Mouse (Mus musculus) embryonic facial prominence, embryonic 15.5 days (tissue): ENCODE data around the gene Ptpa. TPM values are rescaled to one million over a fixed set of nuclear protein-coding genes. Genes with fewer than 3 reads are reported as not detected.

Experiments used
- ATAC-seq: fragments of 200-750 bp; cut with Nextera tagmentation; 2 replicates; pipeline ENCODE4 v1.8.0; 2017; ENCODE audit warnings: low read depth, moderate TSS enrichment; ENCODE audit not compliant: insufficient number of reproducible peaks, low FRiP score, low TSS enrichment
- H3K27ac ChIP-seq: fragments of 300-500 bp; sonication (generic); replicated peaks from 2 replicates; pipeline ENCODE4 v1.5.1; 2015; ENCODE audit warnings: mild to moderate bottlenecking, inconsistent platforms
- H3K27me3 ChIP-seq: fragments of 300-500 bp; sonication (generic); 2 replicates; pipeline ENCODE4 v1.6.1; 2015; ENCODE audit warnings: inconsistent platforms
- H3K36me3 ChIP-seq: fragments of 300-500 bp; sonication (generic); 2 replicates; pipeline ENCODE4 v1.6.1; 2015; ENCODE audit warnings: mild to moderate bottlenecking, inconsistent platforms
- H3K4me1 ChIP-seq: fragments of 300-500 bp; sonication (generic); 2 replicates; pipeline ENCODE4 v1.6.1; 2015; ENCODE audit warnings: inconsistent platforms
- H3K4me2 ChIP-seq: fragments of 300-500 bp; sonication (generic); replicated peaks from 2 replicates; pipeline ENCODE4 v1.6.1; 2015; ENCODE audit warnings: mild to moderate bottlenecking, inconsistent platforms
- H3K4me3 ChIP-seq: fragments of 300-500 bp; sonication (generic); replicated peaks from 2 replicates; pipeline ENCODE4 v1.5.1; 2015; ENCODE audit warnings: mild to moderate bottlenecking, inconsistent platforms
- H3K9ac ChIP-seq: fragments of 300-500 bp; sonication (generic); 2 replicates; pipeline ENCODE4 v1.6.1; 2015; ENCODE audit warnings: inconsistent platforms
- H3K9me3 ChIP-seq: fragments of 300-500 bp; sonication (generic); replicated peaks from 2 replicates; pipeline ENCODE4 v1.6.1; 2016; ENCODE audit warnings: inconsistent platforms
- WGBS: fragments of 180-500 bp; shearing (Covaris S2); methylation state at CpG from one replicate; pipeline ENCODE4 v1.1.7; 2015; 5-methylcytosine and 5-hydroxymethylcytosine counted together
- polyA plus RNA-seq: library from polyadenylated mRNA; unstranded; fragments of >200 nt; fragmentation: Nextera tagmentation; extraction: Ambion mirVana; gene quantifications from 2 replicates; pipeline ENCODE4 v1.2.1, GENCODE M21; 2015

The Ptpa gene
- polyA plus RNA-seq, 1 experiment from 2014 or later = 146 TPM

- no peak overlapping the region for H3K27ac ChIP-seq
- H3K4me1 ChIP-seq = peaks cover 6% of the 10 kb centered on the region
These were observed 34.7 kb downstream of the Ptpa start for GRCm38 (mm10) chr2:30450530-30450929.

GRCm38 (mm10) chr2:30451525-30451924 is 35.7 kb downstream of the Ptpa start:
- Histone ChIP-seq H3K27ac (no peak overlapping the region), H3K4me1 (peaks cover 6% of the 10 kb centered on the region; the same call in 1 of the 2 replicates), H3K9ac (no peak overlapping the region), H3K4me2 (no peak overlapping the region), H3K27me3 (no peaks in the 10 kb centered on the region), H3K36me3 (peaks cover 34% of the 10 kb centered on the region), H3K9me3 (peaks cover 7% of the 10 kb centered on the region; the same call in 1 of the 2 replicates), H3K4me3 (no peak overlapping the region)
- no peak for ATAC-seq
- 73% methylated on average over 3 of the region's 3 CpGs for WGBS

More at GRCm38 (mm10) chr2:30450530-30450929, 34.7 kb downstream of the Ptpa start:
- peaks cover 38% of the 10 kb centered on the region for H3K36me3 ChIP-seq
- no peak overlapping the region for H3K4me2 ChIP-seq
- no peak overlapping the region for H3K9ac ChIP-seq
- ATAC-seq = no peak
- no peaks in the 10 kb centered on the region for H3K27me3 ChIP-seq
- H3K4me3 ChIP-seq = no peak overlapping the region
- H3K9me3 ChIP-seq = peaks cover 7% of the 10 kb centered on the region; the same call in 1 of the 2 replicates
- WGBS = 64% methylated on average over 1 of the region's 1 CpGs

GRCm38 (mm10) chr2:30453570-30453969 is 37.7 kb downstream of the Ptpa start:
- peaks cover 12% of the 10 kb centered on the region; the same call in 1 of the 2 replicates for H3K4me1 ChIP-seq
- WGBS = 87% methylated on average over 3 of the region's 3 CpGs
- H3K36me3 ChIP-seq = peaks cover 22% of the 10 kb centered on the region
- no peak overlapping the region for H3K4me2 ChIP-seq
- H3K9ac ChIP-seq = no peak overlapping the region
- H3K27ac ChIP-seq = no peak overlapping the region
- peaks cover 7% of the 10 kb centered on the region; the same call in 1 of the 2 replicates for H3K9me3 ChIP-seq
- no peaks in the 10 kb centered on the region for H3K27me3 ChIP-seq
- H3K4me3 ChIP-seq = no peak overlapping the region
- ATAC-seq = no peak

- H3K4me1 ChIP-seq = peaks cover 12% of the 10 kb centered on the region; the same call in 1 of the 2 replicates
- no peak overlapping the region for H3K27ac ChIP-seq
- H3K9ac ChIP-seq = no peak overlapping the region
- H3K36me3 ChIP-seq = peaks cover 21% of the 10 kb centered on the region
- no peak overlapping the region for H3K4me2 ChIP-seq
- H3K27me3 ChIP-seq = no peaks in the 10 kb centered on the region
- 86% methylated on average over 5 of the region's 5 CpGs for WGBS
- ATAC-seq = no peak
- H3K4me3 ChIP-seq = no peak overlapping the region
- H3K9me3 ChIP-seq = peaks cover 7% of the 10 kb centered on the region; the same call in 1 of the 2 replicates
These were observed 38.7 kb downstream of the Ptpa start for GRCm38 (mm10) chr2:30454587-30454986.

GRCm38 (mm10) chr2:30456104-30456980 is 40.5 kb downstream of the Ptpa start:
- H3K27ac ChIP-seq = no peak overlapping the region
- no peaks in the 10 kb centered on the region for H3K9me3 ChIP-seq
- no peak for ATAC-seq
- H3K4me2 ChIP-seq = no peak overlapping the region
- 0 out of 2 replicates have a peak, but pooled peaks cover 6% of the 10 kb centered on the region for H3K36me3 ChIP-seq
- no peak overlapping the region for H3K9ac ChIP-seq
- no peak overlapping the region for H3K4me3 ChIP-seq
- H3K27me3 ChIP-seq = no peaks in the 10 kb centered on the region
- peaks cover 12% of the 10 kb centered on the region; the same call in 1 of the 2 replicates for H3K4me1 ChIP-seq
- WGBS = 67% methylated on average over 13 of the region's 13 CpGs

GRCm38 (mm10) chr2:30458349-30458748 is 42.5 kb downstream of the Ptpa start:
- Histone ChIP-seq H3K4me3 (no peak overlapping the region), H3K36me3 (0 out of 2 replicates have a peak, but pooled peaks cover 6% of the 10 kb centered on the region), H3K4me1 (peaks cover 17% of the 10 kb centered on the region), H3K9me3 (no peaks in the 10 kb centered on the region), H3K4me2 (no peak overlapping the region), H3K9ac (no peak overlapping the region), H3K27me3 (no peaks in the 10 kb centered on the region), H3K27ac (0 out of 2 replicates have a peak overlapping the region, but pooled peaks have one; percentile 22)
- no peak for ATAC-seq
- WGBS = 72% methylated on average over 6 of the region's 6 CpGs

- no peak overlapping the region for H3K4me2 ChIP-seq
These were observed 43.4 kb downstream of the Ptpa start for GRCm38 (mm10) chr2:30459241-30459640.

GRCm38 (mm10) chr2:30463341-30463761 is 47.5 kb downstream of the Ptpa start:
- peak; percentile 29; the same call in 1 of the 2 replicates for ATAC-seq
- Histone ChIP-seq H3K9me3 (no peaks in the 10 kb centered on the region), H3K36me3 (0 out of 2 replicates have a peak, but pooled peaks cover 6% of the 10 kb centered on the region), H3K27me3 (no peaks in the 10 kb centered on the region), H3K4me1 (peaks cover 31% of the 10 kb centered on the region), H3K9ac (no peak overlapping the region), H3K27ac (peak overlapping the region; percentile 85), H3K4me2 (peak overlapping the region; percentile 56), H3K4me3 (peak overlapping the region; percentile 37)
- WGBS = 19% methylated on average over 5 of the region's 5 CpGs

More at GRCm38 (mm10) chr2:30459241-30459640, 43.4 kb downstream of the Ptpa start:
- H3K9ac ChIP-seq = no peak overlapping the region
- 88% methylated on average over 6 of the region's 6 CpGs for WGBS
- 0 out of 2 replicates have a peak, but pooled peaks cover 6% of the 10 kb centered on the region for H3K36me3 ChIP-seq
- no peak overlapping the region for H3K4me3 ChIP-seq
- H3K27ac ChIP-seq = no peak overlapping the region
- H3K27me3 ChIP-seq = no peaks in the 10 kb centered on the region
- no peak for ATAC-seq
- peaks cover 26% of the 10 kb centered on the region for H3K4me1 ChIP-seq
- no peaks in the 10 kb centered on the region for H3K9me3 ChIP-seq

- WGBS = under 1% methylated on average over 9 of the region's 9 CpGs
- peak overlapping the region; percentile 56 for H3K4me2 ChIP-seq
- no peaks in the 10 kb centered on the region for H3K27me3 ChIP-seq
- ATAC-seq = peak; percentile 84
- 0 out of 2 replicates have a peak, but pooled peaks cover 5% of the 10 kb centered on the region for H3K36me3 ChIP-seq
- H3K9me3 ChIP-seq = no peaks in the 10 kb centered on the region
- peak overlapping the region; percentile 37 for H3K4me3 ChIP-seq
- H3K4me1 ChIP-seq = peaks cover 35% of the 10 kb centered on the region
- H3K27ac ChIP-seq = peak overlapping the region; percentile 85
- H3K9ac ChIP-seq = peak overlapping the region; percentile 19; the same call in 1 of the 2 replicates
These were observed 48.1 kb downstream of the Ptpa start for GRCm38 (mm10) chr2:30463904-30464330.

- Histone ChIP-seq H3K9me3 (no peaks in the 10 kb centered on the region), H3K4me2 (peak overlapping the region; percentile 56), H3K9ac (no peak overlapping the region), H3K27ac (peak overlapping the region; percentile 85), H3K27me3 (no peaks in the 10 kb centered on the region), H3K4me1 (peaks cover 39% of the 10 kb centered on the region), H3K4me3 (peak overlapping the region; percentile 37), H3K36me3 (no peaks in the 10 kb centered on the region)
- WGBS = 54% methylated on average over 5 of the region's 5 CpGs
- no peak for ATAC-seq
These were observed 48.6 kb downstream of the Ptpa start for GRCm38 (mm10) chr2:30464411-30464810.

GRCm38 (mm10) chr2:30466787-30467186 is 50.9 kb downstream of the Ptpa start:
- ATAC-seq = no peak
- H3K4me2 ChIP-seq = no peak overlapping the region
- no peak overlapping the region for H3K9ac ChIP-seq
- H3K36me3 ChIP-seq = no peaks in the 10 kb centered on the region
- H3K4me1 ChIP-seq = peaks cover 60% of the 10 kb centered on the region
- H3K9me3 ChIP-seq = no peaks in the 10 kb centered on the region
- no peaks in the 10 kb centered on the region for H3K27me3 ChIP-seq
- 54% methylated on average over 4 of the region's 4 CpGs for WGBS
- H3K27ac ChIP-seq = 0 out of 2 replicates have a peak overlapping the region, but pooled peaks have one; percentile 1
- H3K4me3 ChIP-seq = no peak overlapping the region
